Mouse (Mus musculus): ENCODE results near the gene Tspan6.

Tspan6 gene

DNA sequence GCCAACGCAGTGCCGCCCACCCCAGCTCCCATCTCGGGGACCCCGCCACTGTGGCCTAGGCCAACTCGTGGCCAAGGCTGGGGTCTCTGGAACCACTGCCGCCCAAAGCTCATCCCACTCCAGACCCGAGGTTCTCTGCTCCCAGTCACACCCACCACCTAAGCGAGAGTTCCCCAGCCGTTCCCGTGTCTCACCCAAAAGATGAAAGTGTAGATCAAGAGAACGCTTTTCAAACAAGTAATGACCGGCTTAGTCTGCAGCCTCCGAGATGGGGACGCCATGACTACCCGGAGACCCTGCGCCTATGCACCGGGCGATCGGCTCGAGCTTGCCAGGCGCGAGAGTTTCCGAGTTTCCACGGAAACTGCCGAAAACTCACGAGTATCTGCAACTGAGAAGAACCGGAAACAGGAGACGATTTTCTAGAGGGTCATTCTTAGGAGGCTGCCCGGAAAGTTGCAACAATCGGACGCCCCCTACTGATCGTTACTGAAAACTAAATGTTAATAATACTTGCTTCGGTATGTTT lies at the start of gene Tspan6:
Gene Tspan6 (minus strand): TSS at position 416 of the 529 bp plus-strand sequence.
- peak; percentile 86 for DNase-seq

DNA sequence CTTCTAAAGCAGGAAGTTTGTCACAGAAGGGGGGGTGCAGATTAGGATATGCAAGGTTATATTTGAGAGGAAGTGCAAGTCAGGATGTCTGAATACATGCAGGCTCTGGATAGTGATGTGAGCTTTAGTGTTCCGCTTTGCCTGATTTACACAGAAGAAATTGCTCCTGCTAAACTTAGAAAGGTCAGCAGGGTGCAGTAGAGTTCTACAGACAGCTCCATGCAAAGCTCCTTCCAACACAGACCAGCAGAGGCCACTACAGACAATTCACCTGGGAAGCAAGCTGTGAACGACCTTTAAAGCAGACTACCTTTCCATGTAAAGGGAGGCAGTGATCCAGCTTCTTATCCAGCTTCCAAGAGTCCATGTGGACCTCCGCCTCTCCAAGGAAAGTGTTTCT lies 49.2 kb upstream of the Tspan6 start:
- peak; percentile 71 for DNase-seq

- DNase-seq = no peak
Measured at GRCm38 (mm10) chrX:133939561-133939960, 41.3 kb upstream of the Tspan6 start.

- no peak for DNase-seq
Measured at GRCm38 (mm10) chrX:133936605-133937225, 38.5 kb upstream of the Tspan6 start.

- peak; percentile 22 for DNase-seq
Measured at GRCm38 (mm10) chrX:133931302-133932013, 33.2 kb upstream of the Tspan6 start.

- DNase-seq = no peak
Measured at GRCm38 (mm10) chrX:133926760-133927159, 28.5 kb upstream of the Tspan6 start.

DNA sequence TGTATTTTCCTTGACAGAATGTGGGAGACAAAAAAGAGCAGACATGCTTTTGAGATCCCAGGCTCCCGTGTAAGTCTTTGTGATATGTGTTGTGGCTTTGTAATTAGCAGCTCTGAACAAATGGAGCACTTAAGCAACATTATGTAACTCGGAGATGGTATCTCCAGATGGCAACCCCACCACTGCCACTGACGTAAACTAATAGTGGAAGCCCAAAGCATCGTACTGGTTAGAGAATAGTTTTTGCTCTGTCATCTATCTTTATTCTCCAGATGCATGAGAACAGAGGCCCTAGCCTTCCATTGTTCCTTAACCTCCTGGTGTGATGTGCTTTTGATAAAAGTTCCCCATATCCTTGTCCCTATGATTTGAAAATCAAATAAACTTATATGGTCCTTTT lies 23.0 kb upstream of the Tspan6 start:
- DNase-seq = no peak

- DNase-seq = peak; percentile 10
Measured at GRCm38 (mm10) chrX:133914219-133914618, 16.0 kb upstream of the Tspan6 start.

DNA sequence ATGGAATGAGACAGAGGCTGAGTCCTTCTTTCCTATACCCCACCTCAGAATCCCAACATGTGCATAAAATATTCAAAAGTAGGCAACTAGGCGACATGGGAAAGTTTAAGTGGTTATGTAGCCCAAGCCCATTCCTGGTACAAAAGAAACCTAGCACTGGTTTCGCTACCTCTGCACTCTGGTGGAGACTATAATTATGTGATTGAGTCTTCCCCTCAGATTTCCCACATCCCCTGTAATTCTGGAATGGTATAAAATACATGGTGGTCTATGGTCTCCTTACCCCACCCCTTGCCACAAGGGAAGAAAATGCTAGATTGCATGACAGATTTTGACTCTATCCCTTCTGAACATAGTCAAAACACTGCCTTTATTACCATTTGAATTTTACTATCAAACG lies 14.8 kb upstream of the Tspan6 start:
- DNase-seq = no peak

- peak; percentile 59 for DNase-seq
Measured at GRCm38 (mm10) chrX:133911397-133912103, 13.3 kb upstream of the Tspan6 start.

DNA sequence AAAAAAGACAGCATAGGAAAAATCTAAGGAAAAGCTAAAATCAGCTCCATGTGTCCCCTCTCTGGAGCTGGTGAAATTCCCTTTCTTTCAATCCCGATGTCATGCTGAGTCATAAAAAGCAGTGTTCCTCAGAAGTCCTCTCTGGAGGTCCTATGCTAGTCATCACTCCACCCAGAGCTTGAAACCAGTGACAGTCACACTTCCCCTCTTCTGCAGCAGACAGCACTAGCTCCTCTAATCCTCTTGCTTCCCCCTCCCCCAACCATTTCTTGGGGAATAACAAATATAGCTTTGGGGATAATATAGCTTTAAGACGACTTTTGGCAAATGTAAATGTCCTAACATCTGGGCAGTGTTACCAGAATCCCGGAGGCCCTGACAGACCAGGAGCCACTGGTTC lies 10.0 kb upstream of the Tspan6 start, which contains the start of gene Srpx2:
Gene Srpx2 (plus strand): TSS at position 166 of the 400 bp plus-strand sequence.
- no peak for DNase-seq

DNA sequence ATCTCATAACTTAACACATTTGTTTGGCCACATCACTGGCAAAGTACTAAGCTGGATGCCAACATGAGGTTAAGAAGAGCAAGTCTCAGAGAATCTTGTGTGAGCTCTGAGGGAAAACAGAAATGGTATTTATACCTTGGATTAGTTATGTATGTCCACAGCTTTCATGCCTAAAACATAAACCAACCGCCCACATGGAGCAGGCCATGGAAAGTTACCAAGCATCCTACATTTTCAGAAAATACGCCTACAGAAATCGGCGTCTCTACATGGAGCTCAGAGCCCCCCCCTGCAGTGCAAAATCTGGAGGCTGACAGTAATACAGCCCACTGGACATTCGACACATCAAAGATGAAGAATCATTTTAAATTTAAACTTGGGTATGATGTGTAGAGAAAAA lies 10.1 kb downstream of the Tspan6 start:
- no peak for DNase-seq

DNA sequence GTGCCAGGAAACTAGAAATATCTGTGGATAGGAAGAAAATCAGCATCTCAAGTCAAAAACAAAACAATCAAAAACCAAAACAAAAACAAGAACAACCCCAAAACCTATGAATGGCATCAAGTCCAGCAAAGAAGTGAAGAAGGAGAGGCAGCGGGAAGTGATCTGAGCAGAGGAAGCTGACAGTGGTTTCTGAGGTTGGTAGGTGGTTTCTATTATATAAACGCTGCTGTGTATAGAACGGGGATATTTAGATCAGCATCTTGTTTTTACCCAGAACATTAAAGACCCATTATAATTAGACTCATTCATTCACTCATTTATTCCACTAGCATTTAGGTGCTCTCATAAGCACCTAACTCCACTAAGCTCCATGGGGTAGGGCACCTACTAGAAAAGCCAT lies 10.9 kb downstream of the Tspan6 start:
- no peak for DNase-seq

- no peak for DNase-seq
Measured at GRCm38 (mm10) chrX:133869743-133870142, 28.5 kb downstream of the Tspan6 start.

DNA sequence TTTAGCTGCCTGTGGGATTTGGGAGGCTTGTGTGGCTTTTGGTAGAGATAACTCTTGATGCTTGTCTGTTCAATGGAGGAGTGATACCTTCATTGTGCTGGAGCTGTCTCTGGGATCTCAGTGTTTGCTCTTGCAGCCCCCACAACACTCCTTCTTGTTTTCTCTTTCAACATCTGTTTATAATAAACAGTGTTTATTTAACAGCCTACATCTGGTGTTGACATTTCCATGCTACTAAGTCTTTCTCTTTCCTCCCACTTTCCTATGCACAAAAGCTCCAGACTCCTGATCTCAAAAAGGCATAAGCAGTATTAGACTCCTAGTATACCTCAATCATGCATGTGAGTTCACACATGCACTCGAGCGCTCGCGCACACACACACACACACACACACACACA lies 44.6 kb downstream of the Tspan6 start:
- DNase-seq = no peak

- DNase-seq = no peak
Measured at GRCm38 (mm10) chrX:133850680-133851079, 47.5 kb downstream of the Tspan6 start, which contains the start of gene Tnmd. Tnmd (plus strand) TSS chrX:133850980.

Measured in kidney, postnatal 14 days (tissue).